Mouse (Mus musculus): Measurements from ENCODE around the gene Xaf1. TPM values are rescaled to one million over a fixed set of nuclear protein-coding genes. Genes with fewer than 3 reads are reported as not detected.

Xaf1 gene
- polyA plus RNA-seq, 1 experiment from 2014 or later, result 1.3 TPM

DNA sequence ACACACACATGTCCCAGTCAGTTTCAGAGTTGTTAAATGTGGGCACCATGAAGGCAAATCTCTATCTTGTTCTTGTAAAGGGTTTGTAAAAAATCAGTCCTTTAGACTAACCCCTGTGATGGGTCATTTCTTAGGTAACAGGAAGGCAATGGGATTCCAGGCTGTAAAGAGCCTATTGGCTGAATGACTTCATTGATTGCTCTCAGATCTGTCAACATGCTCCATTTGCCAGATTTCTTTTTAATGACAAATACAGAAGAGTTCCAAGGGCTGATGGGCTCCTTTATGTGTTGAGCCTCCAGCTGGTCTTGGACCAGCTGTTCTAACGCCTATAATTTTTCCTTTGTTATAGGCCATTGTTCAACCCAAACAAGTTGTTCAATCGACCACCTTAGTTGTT, 8.3 kb upstream of the Xaf1 start:
- ATAC-seq (ENCODE audit: insufficient read depth, low FRiP score, low TSS enrichment) (no peak), DNase-seq (ENCODE audit: low spot score) (no peak)
- no peak overlapping the region for H3K27ac ChIP-seq (ENCODE audit: low read depth, low read length)
- no peaks in the 10 kb centered on the region for H3K9me3 ChIP-seq (ENCODE audit: control insufficient read depth, low read length)
- no peaks in the 10 kb centered on the region for H3K36me3 ChIP-seq (ENCODE audit: control insufficient read depth, insufficient read depth, low read length)
- 79% methylated on average over 2 of the region's 2 CpGs for WGBS
- no peak overlapping the region for H3K4me2 ChIP-seq (ENCODE audit: low read depth)
- no peak overlapping the region for H3K9ac ChIP-seq (ENCODE audit: low read length)
- H3K27me3 ChIP-seq (ENCODE audit: control insufficient read depth, insufficient read depth, low read length), result no peaks in the 10 kb centered on the region
- no peaks in the 10 kb centered on the region for H3K4me1 ChIP-seq (ENCODE audit: control insufficient read depth, insufficient read depth, low read length)
- H3K4me3 ChIP-seq (ENCODE audit: low read depth, low read length), result no peak overlapping the region

DNA sequence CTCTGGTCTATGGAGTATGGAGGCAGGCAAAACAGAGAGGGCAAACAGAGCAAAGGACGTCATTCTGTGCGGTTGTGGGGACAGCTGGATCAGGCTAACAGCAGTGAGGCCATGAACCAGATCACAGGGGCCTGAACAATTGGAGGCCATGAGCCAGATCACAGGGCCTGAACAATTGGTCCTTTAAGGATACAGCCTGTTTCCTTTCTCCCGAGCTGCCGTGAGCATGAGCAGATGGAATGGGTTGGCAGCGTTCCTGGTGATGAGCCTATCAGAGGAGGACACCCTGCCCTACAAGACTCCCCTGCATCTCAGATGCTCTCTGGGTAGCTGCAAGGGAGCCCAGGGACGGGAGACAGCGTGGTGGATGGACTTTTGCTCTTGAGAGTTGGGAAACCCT, 801 bp downstream of the Xaf1 start:
- Histone ChIP-seq H3K27me3 (ENCODE audit: control insufficient read depth, insufficient read depth, low read length) (no peaks in the 10 kb centered on the region), H3K4me2 (ENCODE audit: low read depth) (no peak overlapping the region), H3K36me3 (ENCODE audit: control insufficient read depth, insufficient read depth, low read length) (no peaks in the 10 kb centered on the region), H3K27ac (ENCODE audit: low read depth, low read length) (no peak overlapping the region), H3K4me1 (ENCODE audit: control insufficient read depth, insufficient read depth, low read length) (no peaks in the 10 kb centered on the region), H3K4me3 (ENCODE audit: low read depth, low read length) (no peak overlapping the region), H3K9ac (ENCODE audit: low read length) (no peak overlapping the region), H3K9me3 (ENCODE audit: control insufficient read depth, low read length) (no peaks in the 10 kb centered on the region)
- DNase-seq (ENCODE audit: low spot score) (no peak), ATAC-seq (ENCODE audit: insufficient read depth, low FRiP score, low TSS enrichment) (no peak)
- WGBS, result 78% methylated on average over 7 of the region's 7 CpGs

GRCm38 (mm10) chr11:72307461-72307860, 6.0 kb downstream of the Xaf1 start:
- H3K36me3 ChIP-seq (ENCODE audit: control insufficient read depth, insufficient read depth, low read length), result no peaks in the 10 kb centered on the region
- H3K4me1 ChIP-seq (ENCODE audit: control insufficient read depth, insufficient read depth, low read length), result no peaks in the 10 kb centered on the region
- DNase-seq (ENCODE audit: low spot score) (no peak), ATAC-seq (ENCODE audit: insufficient read depth, low FRiP score, low TSS enrichment) (no peak)
- H3K9me3 ChIP-seq (ENCODE audit: control insufficient read depth, low read length), result no peaks in the 10 kb centered on the region
- H3K27ac ChIP-seq (ENCODE audit: low read depth, low read length), result no peak overlapping the region
- H3K4me2 ChIP-seq (ENCODE audit: low read depth), result no peak overlapping the region
- no peak overlapping the region for H3K4me3 ChIP-seq (ENCODE audit: low read depth, low read length)
- H3K27me3 ChIP-seq (ENCODE audit: control insufficient read depth, insufficient read depth, low read length), result no peaks in the 10 kb centered on the region
- no peak overlapping the region for H3K9ac ChIP-seq (ENCODE audit: low read length)
- 87% methylated on average over 5 of the region's 5 CpGs for WGBS

GRCm38 (mm10) chr11:72308982-72309381, 7.6 kb downstream of the Xaf1 start:
- Histone ChIP-seq H3K4me3 (ENCODE audit: low read depth, low read length) (no peak overlapping the region), H3K9ac (ENCODE audit: low read length) (no peak overlapping the region), H3K4me1 (ENCODE audit: control insufficient read depth, insufficient read depth, low read length) (no peaks in the 10 kb centered on the region), H3K27me3 (ENCODE audit: control insufficient read depth, insufficient read depth, low read length) (peaks cover 9% of the 10 kb centered on the region), H3K9me3 (ENCODE audit: control insufficient read depth, low read length) (no peaks in the 10 kb centered on the region), H3K4me2 (ENCODE audit: low read depth) (no peak overlapping the region), H3K36me3 (ENCODE audit: control insufficient read depth, insufficient read depth, low read length) (no peaks in the 10 kb centered on the region), H3K27ac (ENCODE audit: low read depth, low read length) (no peak overlapping the region)
- WGBS, result 78% methylated on average over 2 of the region's 2 CpGs
- DNase-seq (ENCODE audit: low spot score), result no peak
- ATAC-seq (ENCODE audit: insufficient read depth, low FRiP score, low TSS enrichment), result no peak

- Histone ChIP-seq H3K4me3 (ENCODE audit: low read depth, low read length) (no peak overlapping the region), H3K36me3 (ENCODE audit: control insufficient read depth, insufficient read depth, low read length) (no peaks in the 10 kb centered on the region), H3K27ac (ENCODE audit: low read depth, low read length) (no peak overlapping the region), H3K27me3 (ENCODE audit: control insufficient read depth, insufficient read depth, low read length) (peaks cover 22% of the 10 kb centered on the region), H3K9me3 (ENCODE audit: control insufficient read depth, low read length) (no peaks in the 10 kb centered on the region), H3K9ac (ENCODE audit: low read length) (no peak overlapping the region), H3K4me2 (ENCODE audit: low read depth) (no peak overlapping the region), H3K4me1 (ENCODE audit: control insufficient read depth, insufficient read depth, low read length) (0 out of 2 replicates have a peak, but pooled peaks cover 3% of the 10 kb centered on the region)
- ATAC-seq (ENCODE audit: insufficient read depth, low FRiP score, low TSS enrichment) (no peak), DNase-seq (ENCODE audit: low spot score) (no peak)
- WGBS, result 87% methylated on average over 4 of the region's 4 CpGs
These were observed 9.1 kb downstream of the Xaf1 start for GRCm38 (mm10) chr11:72310491-72310890.

GRCm38 (mm10) chr11:72311355-72312001, 10.0 kb downstream of the Xaf1 start:
- H3K4me1 ChIP-seq (ENCODE audit: control insufficient read depth, insufficient read depth, low read length), result 0 out of 2 replicates have a peak, but pooled peaks cover 3% of the 10 kb centered on the region
- WGBS, result 83% methylated on average over 10 of the region's 10 CpGs
- no peak overlapping the region for H3K4me3 ChIP-seq (ENCODE audit: low read depth, low read length)
- no peaks in the 10 kb centered on the region for H3K36me3 ChIP-seq (ENCODE audit: control insufficient read depth, insufficient read depth, low read length)
- H3K9ac ChIP-seq (ENCODE audit: low read length), result no peak overlapping the region
- ATAC-seq (ENCODE audit: insufficient read depth, low FRiP score, low TSS enrichment), result no peak
- no peak overlapping the region for H3K27ac ChIP-seq (ENCODE audit: low read depth, low read length)
- DNase-seq (ENCODE audit: low spot score), result no peak
- no peaks in the 10 kb centered on the region for H3K9me3 ChIP-seq (ENCODE audit: control insufficient read depth, low read length)
- H3K4me2 ChIP-seq (ENCODE audit: low read depth), result no peak overlapping the region
- H3K27me3 ChIP-seq (ENCODE audit: control insufficient read depth, insufficient read depth, low read length), result peaks cover 22% of the 10 kb centered on the region

DNA sequence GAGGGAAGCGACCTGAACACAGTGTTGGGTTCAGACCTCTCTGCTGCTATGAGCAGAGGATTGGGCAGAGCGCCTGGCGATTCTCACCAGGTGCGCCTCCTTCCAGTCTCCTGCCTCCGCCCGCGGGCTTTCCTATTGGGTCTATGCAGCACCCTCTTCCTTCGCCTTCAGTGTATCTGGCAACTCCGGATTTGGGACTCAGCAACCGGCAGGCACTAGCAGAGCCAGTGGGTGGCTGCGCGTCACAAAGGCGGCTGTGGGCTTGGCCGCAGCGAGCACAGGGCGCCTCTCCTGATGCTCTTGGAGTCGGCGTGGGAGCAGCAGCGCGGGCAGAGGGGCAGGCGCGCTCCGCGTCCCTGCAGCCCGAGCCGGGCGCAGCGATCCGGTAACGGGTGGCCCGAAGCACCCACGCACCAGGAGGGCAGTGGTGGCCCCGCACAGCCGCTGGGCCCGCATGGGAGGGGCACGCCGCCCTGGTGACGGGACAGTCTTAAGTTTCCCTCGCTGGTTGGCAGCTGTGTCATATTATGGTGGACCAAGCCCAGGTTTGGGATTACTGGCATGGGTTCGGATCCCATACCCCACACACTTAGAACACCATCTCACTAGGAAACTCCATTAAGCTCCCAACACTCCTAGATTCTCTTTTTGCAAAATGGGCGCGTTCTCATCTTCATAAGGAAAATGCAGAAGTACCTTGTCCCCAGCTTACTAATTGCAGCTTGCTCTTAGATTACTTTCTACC, 12.9 kb downstream of the Xaf1 start, which contains the start of gene Fbxo39:
Fbxo39 (plus strand) TSS at position 294 of the 745 bp plus-strand sequence.
- Histone ChIP-seq H3K4me1 (ENCODE audit: control insufficient read depth, insufficient read depth, low read length) (0 out of 2 replicates have a peak, but pooled peaks cover 3% of the 10 kb centered on the region), H3K27ac (ENCODE audit: low read depth, low read length) (no peak within 1 kb of the TSS), H3K4me2 (ENCODE audit: low read depth) (peak within 1 kb of the TSS; percentile 37), H3K36me3 (ENCODE audit: control insufficient read depth, insufficient read depth, low read length) (no peaks in the 10 kb centered on the region), H3K27me3 (ENCODE audit: control insufficient read depth, insufficient read depth, low read length) (peaks cover 22% of the 10 kb centered on the region), H3K9ac (ENCODE audit: low read length) (peak within 1 kb of the TSS; percentile 40; the same call in 1 of the 2 replicates), H3K9me3 (ENCODE audit: control insufficient read depth, low read length) (no peaks in the 10 kb centered on the region), H3K4me3 (ENCODE audit: low read depth, low read length) (peak within 1 kb of the TSS; percentile 18; the same call in 1 of the 2 replicates)
- 10% methylated on average over 42 of the region's 42 CpGs for WGBS
- DNase-seq (ENCODE audit: low spot score), result peak; percentile 12
- no peak for ATAC-seq (ENCODE audit: insufficient read depth, low FRiP score, low TSS enrichment)

- DNase-seq (ENCODE audit: low spot score) (no peak), ATAC-seq (ENCODE audit: insufficient read depth, low FRiP score, low TSS enrichment) (no peak)
- Histone ChIP-seq H3K4me3 (ENCODE audit: low read depth, low read length) (no peak overlapping the region), H3K27ac (ENCODE audit: low read depth, low read length) (no peak overlapping the region), H3K4me1 (ENCODE audit: control insufficient read depth, insufficient read depth, low read length) (0 out of 2 replicates have a peak, but pooled peaks cover 3% of the 10 kb centered on the region), H3K36me3 (ENCODE audit: control insufficient read depth, insufficient read depth, low read length) (no peaks in the 10 kb centered on the region), H3K9me3 (ENCODE audit: control insufficient read depth, low read length) (no peaks in the 10 kb centered on the region), H3K4me2 (ENCODE audit: low read depth) (no peak overlapping the region), H3K9ac (ENCODE audit: low read length) (no peak overlapping the region), H3K27me3 (ENCODE audit: control insufficient read depth, insufficient read depth, low read length) (peaks cover 22% of the 10 kb centered on the region)
- WGBS, result 90% methylated on average over 5 of the region's 5 CpGs
These were observed 16.6 kb downstream of the Xaf1 start for GRCm38 (mm10) chr11:72318026-72318425.

GRCm38 (mm10) chr11:72324431-72324830, 23.0 kb downstream of the Xaf1 start:
- Histone ChIP-seq H3K4me3 (ENCODE audit: low read depth, low read length) (no peak overlapping the region), H3K4me2 (ENCODE audit: low read depth) (no peak overlapping the region), H3K27ac (ENCODE audit: low read depth, low read length) (no peak overlapping the region), H3K9me3 (ENCODE audit: control insufficient read depth, low read length) (no peaks in the 10 kb centered on the region), H3K27me3 (ENCODE audit: control insufficient read depth, insufficient read depth, low read length) (no peaks in the 10 kb centered on the region), H3K4me1 (ENCODE audit: control insufficient read depth, insufficient read depth, low read length) (no peaks in the 10 kb centered on the region), H3K36me3 (ENCODE audit: control insufficient read depth, insufficient read depth, low read length) (no peaks in the 10 kb centered on the region), H3K9ac (ENCODE audit: low read length) (no peak overlapping the region)
- no peak for DNase-seq (ENCODE audit: low spot score)
- ATAC-seq (ENCODE audit: insufficient read depth, low FRiP score, low TSS enrichment), result no peak
- WGBS, result 77% methylated on average over 3 of the region's 3 CpGs
